ENCODE assay signal across 14 mouse cellular contexts in genomic region chr11:20052814-20053536, GRCm38 (mm10). TPM values are rescaled to one million over a fixed set of nuclear protein-coding genes. Genes with fewer than 3 reads are reported as not detected.
DNase-seq lines count a peak whose midpoint lies in the region; ATAC-seq and TF ChIP-seq lines count a peak whose summit lies in the region.
"Had no signal": no experiment of that assay in that cellular context is flagged by ENCODE, and none has a peak within 500 bp of the region (broad histone marks: within the 10 kb centered on the region; RNA-seq: fewer than 3 reads in every experiment).

No protein-coding gene starts in this region.

- intact Hi-C loops in gastrocnemius, postnatal 14 days (cut with DNase I; ENCODE audit: low total_unique reads): no loop called here

- no peak for ATAC-seq in forebrain, embryonic 12.5 days (ENCODE audit: low FRiP score)
- no peak for ATAC-seq in forebrain, embryonic 11.5 days (replicated peaks; ENCODE audit: low FRiP score)
- peak; percentile 81 for ATAC-seq in liver, embryonic 11.5 days (replicated peaks; ENCODE audit: low FRiP score)
- ATAC-seq in common myeloid progenitor, adult 5-6 weeks (replicated peaks; ENCODE audit: low read depth, poor library complexity, severe bottlenecking): peak; percentile 88
- ATAC-seq in liver, postnatal 0 days: peak; percentile 66
- ATAC-seq: lung, postnatal 0 days had no signal

- peaks cover 4% of the 10 kb centered on the region; the same call in 1 of the 2 replicates for H3K4me1 ChIP-seq in forebrain, embryonic 12.5 days
- no peaks in the 10 kb centered on the region for H3K4me1 ChIP-seq in forebrain, embryonic 11.5 days (replicated peaks; ENCODE audit: control insufficient read depth, insufficient read depth, low read length)
- peaks cover 16% of the 10 kb centered on the region for H3K4me1 ChIP-seq in liver, embryonic 11.5 days (replicated peaks; ENCODE audit: control insufficient read depth, insufficient read depth, low read length)
- H3K4me1 ChIP-seq in liver, postnatal 0 days (ENCODE audit: insufficient read depth): no peaks in the 10 kb centered on the region

- no peaks in the 10 kb centered on the region for H3K27me3 ChIP-seq in forebrain, embryonic 12.5 days
- H3K27me3 ChIP-seq in forebrain, embryonic 11.5 days (ENCODE audit: control insufficient read depth, insufficient read depth, low read length): no peaks in the 10 kb centered on the region
- H3K27me3 ChIP-seq in liver, embryonic 11.5 days (replicated peaks; ENCODE audit: control insufficient read depth, insufficient read depth, low read length): no peaks in the 10 kb centered on the region
- H3K27me3 ChIP-seq in liver, postnatal 0 days (ENCODE audit: insufficient read depth, low read length): no peaks in the 10 kb centered on the region

- TF ChIP-seq CTCF in liver, postnatal 0 days (IDR thresholded peaks at IDR 0.05; ENCODE audit: low read depth): no peak

- no peak overlapping the region for H3K4me3 ChIP-seq in forebrain, embryonic 12.5 days (replicated peaks)
- H3K4me3 ChIP-seq in forebrain, embryonic 11.5 days (ENCODE audit: low read depth, low read length): no peak overlapping the region
- H3K4me3 ChIP-seq in liver, embryonic 11.5 days (ENCODE audit: low read depth, low read length): peak overlapping the region; percentile 7; the same call in 1 of the 2 replicates
- no peak overlapping the region for H3K4me3 ChIP-seq in liver, postnatal 0 days (ENCODE audit: low read depth, low read length)

- no peak for DNase-seq in forebrain, embryonic 11.5 days (ENCODE audit: low spot score)
- DNase-seq in liver, embryonic 11.5 days (ENCODE audit: low spot score): no peak
- DNase-seq in liver: no peak
- DNase-seq in liver, postnatal 0 days: no peak
- no peak for DNase-seq in kidney, postnatal 4 days
- DNase-seq in gastrocnemius, postnatal 14 days: no peak
- DNase-seq: cerebellum, postnatal 14 days; heart, postnatal 14 days; kidney, adult 11 months; thymus, postnatal 4 days had no signal

- 0 out of 2 replicates have a peak overlapping the region, but pooled peaks have one; percentile 3 for H3K27ac ChIP-seq in forebrain, embryonic 12.5 days
- H3K27ac ChIP-seq in forebrain, embryonic 11.5 days (ENCODE audit: low read depth, low read length): no peak overlapping the region
- peak overlapping the region; percentile 67; the same call in 1 of the 2 replicates for H3K27ac ChIP-seq in liver, embryonic 11.5 days (ENCODE audit: low read depth, low read length)
- no peak overlapping the region for H3K27ac ChIP-seq in liver, postnatal 0 days (ENCODE audit: low read depth)

- WGBS in forebrain, embryonic 12.5 days: 62% methylated on average over 13 of the region's 13 CpGs
- WGBS in forebrain, embryonic 11.5 days: 63% methylated on average over 13 of the region's 13 CpGs
- WGBS in liver, embryonic 11.5 days: 32% methylated on average over 13 of the region's 13 CpGs
- 43% methylated on average over 13 of the region's 13 CpGs for WGBS in liver, postnatal 0 days (ENCODE audit: insufficient replicate concordance)

- no peak overlapping the region for H3K9ac ChIP-seq in forebrain, embryonic 12.5 days
- no peak overlapping the region for H3K9ac ChIP-seq in forebrain, embryonic 11.5 days (ENCODE audit: low read length)
- H3K9ac ChIP-seq in liver, embryonic 11.5 days (ENCODE audit: low read depth, low read length): 0 out of 2 replicates have a peak overlapping the region, but pooled peaks have one; percentile 34
- H3K9ac ChIP-seq in liver, postnatal 0 days (replicated peaks): no peak overlapping the region

- no peaks in the 10 kb centered on the region for H3K9me3 ChIP-seq in forebrain, embryonic 12.5 days
- no peaks in the 10 kb centered on the region for H3K9me3 ChIP-seq in forebrain, embryonic 11.5 days (ENCODE audit: control insufficient read depth, low read length)
- H3K9me3 ChIP-seq in liver, embryonic 11.5 days (ENCODE audit: control insufficient read depth, low read length): no peaks in the 10 kb centered on the region
- no peaks in the 10 kb centered on the region for H3K9me3 ChIP-seq in liver, postnatal 0 days (ENCODE audit: low read length)
- H3K9me3 ChIP-seq: G1E had no signal

- H3K36me3 ChIP-seq in forebrain, embryonic 12.5 days (replicated peaks): peaks cover 19% of the 10 kb centered on the region
- no peaks in the 10 kb centered on the region for H3K36me3 ChIP-seq in forebrain, embryonic 11.5 days (ENCODE audit: control insufficient read depth, insufficient read depth, low read length)
- H3K36me3 ChIP-seq in liver, embryonic 11.5 days (ENCODE audit: control insufficient read depth, insufficient read depth, low read length): peaks cover 2% of the 10 kb centered on the region; the same call in 1 of the 2 replicates
- H3K36me3 ChIP-seq in liver, postnatal 0 days (replicated peaks; ENCODE audit: insufficient read depth, low read length): peaks cover 3% of the 10 kb centered on the region; the same call in 1 of the 2 replicates

- 0 out of 2 replicates have a peak, but pooled peaks have one; percentile 13 for TF ChIP-seq EP300 in liver, postnatal 0 days (IDR thresholded peaks at IDR 0.05; ENCODE audit: low read depth)

- no peak overlapping the region for H3K4me2 ChIP-seq in forebrain, embryonic 12.5 days
- no peak overlapping the region for H3K4me2 ChIP-seq in forebrain, embryonic 11.5 days (ENCODE audit: low read depth, low read length, severe bottlenecking)
- H3K4me2 ChIP-seq in liver, embryonic 11.5 days: peak overlapping the region; percentile 55
- no peak overlapping the region for H3K4me2 ChIP-seq in liver, postnatal 0 days (ENCODE audit: low read depth, low read length)

RNA-seq across cellular contexts. Expression of gene Actr2, which starts 59.7 kb away (rescaled TPM):
- 137 and 150 TPM in 2 replicates for polyA plus RNA-seq in forebrain, embryonic 12.5 days (2016; fragmentation: Nextera tagmentation; extraction: Ambion mirVana)
- polyA plus RNA-seq in forebrain, embryonic 11.5 days (2014; fragmentation: Nextera tagmentation; extraction: Ambion mirVana): 67.5 and 72.6 TPM in 2 replicates
- 64.4 and 74.5 TPM in 2 replicates for polyA plus RNA-seq in liver, embryonic 11.5 days (2014; fragmentation: Nextera tagmentation; extraction: Ambion mirVana)
- 234 and 249 TPM in 2 replicates for total RNA-seq in common myeloid progenitor, adult 5-6 weeks (2017)
- 49.1 and 54.3 TPM in 2 replicates for polyA plus RNA-seq in liver, postnatal 0 days (2015; fragmentation: Nextera tagmentation; extraction: Ambion mirVana)
- 10 to 100 TPM; 39.7 to 42.7 TPM for total RNA-seq in gastrocnemius, postnatal 14 days (2021)

Comparison
In these comparisons a context has a peak if more than half of its experiments do, and no peak if none do; other contexts are left out.
1. H3K27ac ChIP-seq: peak in forebrain, embryonic 12.5 days (single experiment) and liver, embryonic 11.5 days (single experiment); none in forebrain, embryonic 11.5 days (single experiment) and liver, postnatal 0 days (single experiment).
2. ATAC-seq: peak in liver, embryonic 11.5 days (single experiment), common myeloid progenitor, adult 5-6 weeks (single experiment) and liver, postnatal 0 days (single experiment); none in forebrain, embryonic 12.5 days (single experiment) and forebrain, embryonic 11.5 days (single experiment).